Mouse (Mus musculus): Measurements from ENCODE around the gene Lamtor1. TPM values are rescaled to one million over a fixed set of nuclear protein-coding genes. Genes with fewer than 3 reads are reported as not detected.
A peak's percentile ranks its signal among the peaks of the same experiment; 100 is the strongest.

Lamtor1 gene
- total RNA-seq, 1 experiment from 2014 or later = 116 TPM

DNA sequence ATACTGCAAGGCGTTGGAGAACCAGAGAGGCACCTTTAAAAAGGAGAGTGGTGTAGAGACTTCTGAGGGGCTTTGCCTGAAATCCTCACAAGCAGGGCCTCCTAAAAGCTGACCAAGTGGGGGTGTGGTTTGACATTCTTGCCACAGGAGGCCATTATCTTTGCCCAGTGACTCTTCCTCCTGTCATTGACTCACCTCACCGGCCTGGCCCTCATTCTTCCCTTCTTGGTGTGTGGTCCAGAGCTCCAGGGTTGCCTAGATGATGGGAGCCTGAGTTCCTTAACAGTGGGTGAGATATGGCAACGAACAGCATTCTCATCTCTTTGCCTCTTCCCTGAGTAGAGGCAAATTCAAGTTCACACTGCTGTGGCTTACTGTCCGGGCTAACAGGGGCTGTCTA, 50.2 kb downstream of the Lamtor1 start:
- no peak for DNase-seq

DNA sequence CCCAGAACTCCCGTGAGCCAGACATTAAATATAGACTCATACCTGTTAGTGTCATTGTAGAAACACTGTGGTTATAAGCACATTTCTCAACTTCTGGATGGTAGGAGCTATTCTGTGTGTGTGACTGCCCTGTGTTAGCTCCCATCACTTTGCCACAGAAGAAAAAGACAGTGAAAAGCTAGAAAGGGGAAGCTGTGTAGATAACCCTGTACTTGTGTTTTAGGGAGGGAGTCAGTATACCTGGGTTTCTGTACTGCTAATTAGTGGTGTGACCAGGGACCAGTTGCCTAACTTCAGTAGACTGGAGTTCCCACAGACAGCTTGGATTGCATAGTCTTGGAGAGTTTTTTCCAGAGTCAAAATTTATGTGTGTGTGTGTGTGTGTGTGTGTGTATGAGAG, 50.8 kb downstream of the Lamtor1 start:
- DNase-seq = no peak

DNA sequence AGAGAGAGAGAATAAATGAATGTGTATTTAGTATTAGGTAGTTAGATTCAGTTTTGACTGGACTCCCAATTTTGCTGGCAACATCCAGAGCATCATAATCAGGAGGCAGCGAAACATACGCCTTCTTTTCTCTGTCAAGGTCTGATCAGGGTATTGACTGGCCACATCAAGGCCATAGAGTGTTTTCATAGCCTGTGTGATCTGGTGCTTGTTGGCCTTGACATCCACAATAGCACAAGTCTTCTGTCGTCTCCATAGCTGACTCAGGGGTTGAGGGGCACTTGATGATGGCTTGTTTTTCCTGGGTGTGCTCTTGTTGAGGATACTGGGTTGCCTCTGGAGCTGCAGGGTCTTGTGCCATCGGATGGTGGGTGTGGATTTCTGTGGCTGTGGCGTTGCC, 51.2 kb downstream of the Lamtor1 start:
- peak; percentile 46 for DNase-seq

DNA sequence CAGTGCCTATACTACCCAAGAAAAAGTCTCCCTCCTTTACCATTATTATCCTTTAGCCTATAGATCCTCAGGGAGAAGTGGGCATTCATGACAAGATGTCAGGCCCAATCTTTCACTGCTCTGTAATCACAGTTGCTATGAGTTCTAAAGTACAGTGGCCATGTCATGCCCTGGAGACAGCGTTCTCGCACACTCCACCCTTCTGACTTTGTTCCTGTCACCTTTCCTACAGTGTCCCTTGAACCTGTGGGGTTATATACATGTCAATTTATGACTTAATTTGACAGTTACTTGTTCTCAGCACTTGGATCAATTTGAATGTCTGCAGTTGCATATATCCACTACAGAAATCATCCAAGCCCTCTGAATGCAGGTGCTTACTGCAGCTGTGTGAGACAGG, 57.1 kb downstream of the Lamtor1 start:
- DNase-seq = no peak

DNA sequence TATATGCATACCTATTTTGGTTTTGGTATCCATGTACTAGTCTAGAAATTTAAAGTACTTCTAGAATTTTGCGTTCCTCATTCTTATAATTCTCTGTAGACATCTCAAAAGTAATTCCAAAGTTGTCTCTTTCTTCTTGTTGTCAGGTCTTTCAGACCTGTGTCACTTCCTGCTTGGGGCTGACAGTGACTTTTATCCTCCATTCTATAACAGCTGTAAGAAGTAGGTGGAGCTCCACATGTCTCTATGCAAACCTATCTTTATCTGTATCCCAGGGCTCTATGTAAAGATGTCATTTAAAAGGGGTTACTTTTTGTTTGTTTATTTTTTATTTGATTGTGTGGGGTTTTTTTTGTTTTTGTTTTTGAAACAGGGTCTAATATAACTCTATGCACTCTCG, 57.9 kb downstream of the Lamtor1 start:
- no peak for DNase-seq

DNA sequence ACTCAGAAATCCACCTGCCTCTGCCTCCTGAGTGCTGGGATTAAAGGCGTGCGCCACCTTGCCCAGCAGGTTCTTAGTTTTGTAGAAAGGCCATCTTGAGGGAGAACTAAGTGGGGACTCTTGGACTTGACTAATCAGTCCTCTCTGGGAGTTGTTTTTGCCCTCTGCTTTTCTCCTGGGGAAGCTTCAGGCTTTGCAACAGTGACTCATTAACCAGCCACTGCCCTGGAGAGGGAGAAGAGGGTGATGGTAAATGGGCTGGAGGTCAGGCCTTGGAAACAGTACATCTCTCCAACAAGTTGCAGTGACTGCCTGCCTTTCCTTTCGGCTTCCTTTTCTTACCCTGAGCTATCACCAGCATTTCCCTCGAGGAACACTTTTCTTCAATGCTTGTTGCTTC, 58.8 kb downstream of the Lamtor1 start:
- peak; percentile 64 for DNase-seq

DNA sequence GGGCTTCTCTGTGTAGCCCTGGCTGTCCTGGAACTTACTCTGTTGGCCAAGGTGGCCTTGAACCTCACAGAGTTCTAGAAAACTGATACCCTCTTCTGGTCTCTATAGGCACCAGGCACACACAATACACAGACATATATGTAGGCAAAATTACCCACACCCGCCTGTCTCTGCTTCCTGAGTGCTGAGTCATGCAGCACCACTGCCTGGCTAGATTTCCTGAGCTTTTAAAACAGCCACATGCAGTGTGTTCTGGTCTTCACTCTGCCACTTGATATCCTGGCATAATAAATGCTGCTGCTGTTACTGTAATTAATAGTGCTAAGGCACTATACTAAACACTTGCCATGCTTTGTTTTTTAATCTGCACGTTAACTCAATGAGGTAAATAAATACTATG, 59.9 kb downstream of the Lamtor1 start:
- no peak for DNase-seq

DNA sequence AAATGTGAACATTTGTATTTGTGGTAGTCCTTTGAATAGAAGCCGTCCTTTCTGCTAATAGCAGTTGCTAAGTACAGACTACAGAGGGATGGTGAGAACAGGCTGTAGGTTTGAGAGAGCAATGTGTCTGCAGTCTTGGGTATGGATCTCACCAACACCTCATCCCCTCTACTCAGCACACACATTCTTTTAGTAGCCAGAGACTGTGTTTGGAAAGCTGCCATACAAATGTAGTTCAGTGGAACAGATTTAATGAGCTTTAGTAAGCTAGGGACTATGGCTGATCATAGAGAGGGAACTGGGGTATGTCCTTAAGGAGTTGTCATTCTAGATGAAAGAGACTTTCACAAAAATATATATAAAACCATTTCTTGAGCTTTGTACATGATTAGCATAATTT, 61.6 kb downstream of the Lamtor1 start:
- DNase-seq = no peak

DNA sequence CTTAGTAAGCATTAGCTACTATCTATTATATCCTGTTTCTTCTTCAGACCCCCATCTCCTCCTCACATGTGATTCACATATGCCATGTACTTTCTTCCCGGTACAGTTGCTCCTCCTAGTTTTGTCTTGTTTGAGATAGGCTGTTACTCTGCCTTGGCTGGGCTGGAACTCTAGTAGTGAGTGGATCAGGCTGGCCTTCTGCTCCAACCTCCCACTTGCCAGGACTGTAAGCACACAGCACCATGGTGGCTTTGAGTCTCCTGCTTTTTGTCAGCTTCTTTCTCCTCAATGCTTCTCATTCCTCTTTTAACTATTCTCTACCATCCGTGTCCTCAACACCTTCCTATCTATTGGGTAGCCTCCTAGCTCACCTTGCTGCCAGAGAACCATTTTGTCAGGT, 63.0 kb downstream of the Lamtor1 start:
- no peak for DNase-seq

DNA sequence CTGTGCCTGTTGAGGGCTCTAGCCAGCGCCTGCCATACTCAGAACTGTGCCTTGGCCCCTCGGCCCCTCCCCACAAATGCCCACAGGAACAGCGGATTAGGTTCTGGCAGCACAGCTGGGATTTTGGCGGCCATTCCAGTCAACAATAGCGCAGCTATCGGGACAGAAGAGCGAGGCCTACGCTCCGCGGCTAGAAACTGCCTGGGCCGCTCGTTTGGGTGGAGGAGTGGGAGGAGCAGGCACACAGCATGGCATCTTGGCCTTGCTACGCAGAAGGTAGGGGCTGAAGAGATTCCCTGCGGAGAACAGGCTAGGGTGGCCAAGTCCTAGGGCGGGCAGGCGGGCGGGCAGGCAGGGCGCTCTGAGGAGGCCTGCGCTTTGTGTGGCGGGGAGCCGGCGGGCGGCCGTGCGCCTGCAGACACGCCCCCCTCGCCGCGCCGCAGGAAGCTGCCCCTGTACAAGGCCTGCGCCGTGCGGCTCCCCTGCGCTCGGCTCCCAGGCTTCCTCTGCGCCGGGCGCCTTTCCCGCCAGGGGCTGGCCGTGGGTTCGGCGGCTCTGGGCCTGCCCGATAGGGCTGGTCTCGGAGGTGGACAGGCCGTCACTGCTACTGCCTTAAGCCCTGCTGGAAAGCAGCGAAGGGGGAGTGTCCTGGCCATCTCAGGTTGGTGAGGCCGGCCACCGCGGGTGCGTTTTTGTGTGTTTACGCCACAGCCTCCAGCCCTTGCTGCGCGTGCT, 64.2 kb downstream of the Lamtor1 start:
- peak; percentile 94 for DNase-seq

DNA sequence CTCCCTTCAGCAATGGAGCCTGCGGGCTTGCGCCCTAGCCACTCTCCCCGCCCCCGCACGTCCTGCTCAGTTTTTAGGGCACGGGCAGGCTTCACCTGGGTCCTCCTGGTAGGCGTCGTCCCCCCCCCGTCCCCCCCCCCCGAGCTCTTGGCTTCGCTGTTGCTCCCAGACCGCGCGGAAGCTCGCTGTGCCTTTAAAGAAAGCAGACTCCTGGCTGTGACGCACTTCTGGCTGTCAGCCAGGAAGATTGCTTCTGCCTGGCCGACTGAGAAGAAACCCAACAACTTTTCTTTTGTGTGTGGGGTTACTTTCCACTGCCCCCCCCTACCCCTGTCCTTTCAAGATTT, 64.7 kb downstream of the Lamtor1 start:
- DNase-seq = peak; percentile 96

DNA sequence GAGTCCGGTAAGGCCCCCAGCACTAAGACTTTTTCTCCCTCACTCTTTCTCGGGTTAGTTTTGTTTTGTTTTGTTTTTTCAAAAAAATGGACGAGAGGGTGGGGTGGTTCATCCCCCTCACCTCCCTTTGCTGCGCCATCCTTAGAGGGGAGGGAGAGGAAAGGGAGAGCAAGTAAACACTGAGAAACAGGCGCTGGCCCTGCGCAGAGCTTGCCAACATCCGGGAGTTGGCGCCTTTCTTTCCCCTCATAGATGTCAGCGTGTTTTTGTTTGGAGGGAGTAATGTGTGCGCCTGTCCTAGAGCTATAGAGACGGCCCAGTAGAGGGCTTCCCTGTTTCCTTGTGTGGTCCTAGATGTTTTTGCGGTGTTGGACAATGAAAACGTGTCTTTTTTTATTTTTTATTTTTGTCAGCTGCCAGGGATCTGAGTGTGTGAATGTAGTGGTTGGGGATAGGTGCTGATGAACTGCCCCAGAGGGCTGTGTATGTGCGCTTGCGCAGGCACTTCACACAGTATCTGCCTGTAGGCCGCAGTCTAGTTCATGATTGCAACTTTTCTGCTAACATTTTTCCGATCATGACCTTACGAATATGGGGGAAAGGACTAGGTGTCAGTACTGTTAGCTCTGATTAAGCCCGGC, 65.2 kb downstream of the Lamtor1 start:
- peak; percentile 87 for DNase-seq

DNA sequence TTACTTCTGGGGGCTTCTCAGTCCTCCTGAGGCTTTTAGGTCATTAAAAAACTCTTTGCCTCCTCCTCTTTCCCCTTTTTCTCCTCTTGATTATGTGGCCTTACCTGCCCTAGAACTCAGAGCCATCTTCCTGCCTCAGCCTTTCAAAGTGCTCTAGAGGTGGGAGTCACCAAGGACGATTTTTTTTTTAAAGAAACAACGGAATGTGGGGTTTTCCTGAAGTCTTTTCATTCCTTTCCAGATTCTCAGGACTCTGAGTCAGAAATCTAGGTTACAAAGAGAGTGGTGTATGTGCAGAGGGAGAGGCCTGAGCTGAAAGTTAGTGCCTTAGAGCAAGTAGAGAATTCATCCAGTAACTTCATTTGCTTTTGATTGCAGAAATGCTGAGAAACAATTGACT, 66.0 kb downstream of the Lamtor1 start:
- no peak for DNase-seq

DNA sequence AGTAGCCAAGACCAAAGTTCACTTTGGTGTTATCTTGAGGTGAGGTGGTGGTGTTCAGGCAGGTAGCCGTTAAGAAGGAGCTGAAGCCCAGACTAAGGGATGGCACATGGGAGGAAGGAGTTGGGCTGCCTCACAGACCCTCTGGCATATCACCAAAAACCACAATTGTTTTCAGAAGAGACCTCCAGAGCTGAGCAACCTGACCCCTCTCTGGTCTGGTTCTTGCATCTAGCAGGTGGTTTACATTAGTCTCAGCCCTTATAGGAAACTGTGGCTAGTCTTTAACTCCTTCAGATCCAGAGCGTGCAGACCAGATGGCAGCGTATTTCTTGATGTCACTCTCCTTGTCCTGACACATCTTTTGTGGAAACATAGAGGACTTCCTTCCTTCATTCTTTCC, 68.0 kb downstream of the Lamtor1 start:
- DNase-seq = no peak

DNA sequence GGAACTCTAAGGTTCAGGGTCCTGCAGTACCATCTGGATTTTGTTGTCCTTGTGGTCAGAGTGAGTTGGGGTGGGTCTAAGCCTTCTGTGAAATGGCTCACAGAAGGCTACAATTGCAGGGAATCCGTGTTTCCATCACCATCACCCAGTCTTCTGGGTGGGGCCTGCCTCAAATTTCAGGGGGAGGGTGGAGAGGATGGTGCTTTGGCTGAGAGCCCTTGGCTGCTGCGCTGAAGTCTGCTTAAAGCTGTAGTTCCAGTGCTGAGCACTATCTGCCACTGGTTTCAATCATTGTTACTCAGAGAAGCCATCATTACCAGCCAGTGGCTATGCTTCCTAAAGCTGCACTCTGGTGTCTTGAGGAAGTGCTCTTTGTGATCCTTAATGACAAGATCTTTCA, 68.8 kb downstream of the Lamtor1 start:
- DNase-seq = peak; percentile 67

Small RNAs within 50 kb of the gene (microRNA-seq; reads per million reads assigned to microRNA genes)
- 0 reads per million in 2 experiments for gene Gm22655

Other genes starting within 250 kb of the Lamtor1 start
- gene Clpb, start 242.3 kb upstream of the Lamtor1 start, total RNA-seq (2021) = 97.0 and 101 TPM in 2 replicates
- 25.7 and 30.6 TPM in 2 replicates for gene Phox2a, start 87.6 kb upstream of the Lamtor1 start, total RNA-seq (2021)
- 87.3 and 87.4 TPM in 2 replicates for gene Inppl1, start 67.7 kb upstream of the Lamtor1 start, total RNA-seq (2021)
- gene Folr2, start 48.7 kb upstream of the Lamtor1 start, total RNA-seq (2021) = 2.9 and 3.9 TPM in 2 replicates
- gene Anapc15, start 42.2 kb upstream of the Lamtor1 start, total RNA-seq (2021) = 24.0 and 27.0 TPM in 2 replicates
- gene Folr1, start 35.1 kb upstream of the Lamtor1 start, total RNA-seq (2021) = 2.6 and 3.0 TPM in 2 replicates
- not detected in 2 replicates for gene Tomt, start 455 bp downstream of the Lamtor1 start, total RNA-seq (2021)
- gene Lrrc51, start 28.0 kb downstream of the Lamtor1 start, total RNA-seq (2021) = 6.0 and 7.3 TPM in 2 replicates
- 154 and 164 TPM in 2 replicates for gene Numa1, start 28.2 kb downstream of the Lamtor1 start, total RNA-seq (2021)
- gene Il18bp, start 112.8 kb downstream of the Lamtor1 start, total RNA-seq (2021) = 5.6 and 5.8 TPM in 2 replicates
- gene Rnf121, start 159.6 kb downstream of the Lamtor1 start, total RNA-seq (2021) = 30.4 and 32.0 TPM in 2 replicates
- 12.1 and 17.2 TPM in 2 replicates for gene Xndc1, start 159.6 kb downstream of the Lamtor1 start, total RNA-seq (2021)
- 1.2 and 1.5 TPM in 2 replicates for gene Xntrpc, start 159.8 kb downstream of the Lamtor1 start, total RNA-seq (2021)
- not detected in 2 replicates for gene Trpc2, start 177.2 kb downstream of the Lamtor1 start, total RNA-seq (2021)
- gene Art1, start 195.8 kb downstream of the Lamtor1 start, total RNA-seq (2021) = not detected in 2 replicates
- 0.44 TPM in 1 of 2 replicates, not detected in the other for gene Art5, start 203.6 kb downstream of the Lamtor1 start, total RNA-seq (2021)
- not detected in 2 replicates for gene Chrna10, start 210.9 kb downstream of the Lamtor1 start, total RNA-seq (2021)

All from adrenal gland, postnatal 14 days (tissue).